Mouse (Mus musculus) lung, postnatal 0 days (tissue): ENCODE results near the gene Fstl4.

Experiments used
- CTCF ChIP-seq: IDR thresholded peaks from 2 replicates; pipeline ENCODE4 v1.5.1; 2016; ENCODE audit warnings: antibody characterized with exemption, mild to moderate bottlenecking
- EP300 ChIP-seq: IDR thresholded peaks from 2 replicates; pipeline ENCODE4 v1.6.1; 2016; ENCODE audit warnings: antibody characterized with exemption, mild to moderate bottlenecking, control low read depth

DNA sequence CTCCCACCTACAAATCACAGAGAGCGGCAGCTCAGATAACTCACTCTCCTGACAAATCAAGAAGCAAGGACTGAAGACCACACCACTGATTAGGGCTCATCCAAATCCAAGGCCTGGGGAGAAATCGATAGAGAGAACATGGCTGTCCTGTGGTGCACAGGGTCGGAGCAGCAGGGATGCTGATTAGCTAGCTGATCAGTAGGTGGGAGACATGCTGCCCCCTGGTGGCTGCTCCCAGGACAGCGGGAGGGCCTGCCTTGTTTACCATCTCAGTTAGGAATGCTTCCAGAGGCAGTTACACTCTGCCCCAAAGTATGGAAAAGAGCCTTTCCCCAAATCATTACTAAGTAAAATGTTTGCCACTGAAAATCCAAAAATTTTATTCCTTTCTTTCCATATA is 267.9 kb downstream of the Fstl4 start:
- TF ChIP-seq CTCF: peak; percentile 96
- TF ChIP-seq EP300: no peak
